Mouse (Mus musculus) ES-CJ7 (cell line): ENCODE data around the gene Prune1.

Experiments used
- DNase-seq: peaks from one replicate; pipeline ENCODE4 v3.0.0; 2011; ENCODE audit warnings: low read depth, low spot score

The Prune1 gene

GRCm38 (mm10) chr3:95239022-95239421 lies 42.9 kb downstream of the Prune1 start:
- peak; percentile 57 for DNase-seq

GRCm38 (mm10) chr3:95237541-95238099 lies 44.3 kb downstream of the Prune1 start:
- DNase-seq: no peak

GRCm38 (mm10) chr3:95235386-95236301 lies 46.2 kb downstream of the Prune1 start:
- no peak for DNase-seq

- DNase-seq: no peak
These were observed 48.4 kb downstream of the Prune1 start for GRCm38 (mm10) chr3:95233303-95233980.

GRCm38 (mm10) chr3:95232771-95233170 lies 49.1 kb downstream of the Prune1 start:
- peak; percentile 49 for DNase-seq

- DNase-seq: no peak
These were observed 50.3 kb downstream of the Prune1 start, which contains the start of gene Mllt11 for GRCm38 (mm10) chr3:95231298-95232221. Gene Mllt11, minus strand, starts transcription at chr3:95232171.

- peak; percentile 82 for DNase-seq
These were observed 51.2 kb downstream of the Prune1 start for GRCm38 (mm10) chr3:95230495-95231297.

- DNase-seq: no peak
These were observed 51.9 kb downstream of the Prune1 start for GRCm38 (mm10) chr3:95229781-95230494.

- peak; percentile 51 for DNase-seq
These were observed 52.7 kb downstream of the Prune1 start for GRCm38 (mm10) chr3:95228894-95229780.

- peak; percentile 91 for DNase-seq
These were observed 53.6 kb downstream of the Prune1 start, which contains the start of gene Cdc42se1 for GRCm38 (mm10) chr3:95228148-95228893. Gene Cdc42se1, plus strand, starts transcription at chr3:95228732.

GRCm38 (mm10) chr3:95227214-95227613 lies 54.7 kb downstream of the Prune1 start:
- no peak for DNase-seq

- DNase-seq: peak; percentile 95
These were observed 57.6 kb downstream of the Prune1 start for GRCm38 (mm10) chr3:95224295-95224694.

- DNase-seq: no peak
These were observed 58.8 kb downstream of the Prune1 start for GRCm38 (mm10) chr3:95223041-95223440.

GRCm38 (mm10) chr3:95218466-95219137 lies 63.3 kb downstream of the Prune1 start:
- DNase-seq: peak; percentile 77

GRCm38 (mm10) chr3:95217255-95218134 lies 64.4 kb downstream of the Prune1 start, which contains the start of gene Gabpb2:
Gene Gabpb2, minus strand, starts transcription at chr3:95217916.
- DNase-seq: peak; percentile 99

GRCm38 (mm10) chr3:95216655-95217254 lies 65.1 kb downstream of the Prune1 start:
- no peak for DNase-seq
